Mouse (Mus musculus) cerebellum, adult 8-10 months (tissue): Measurements from ENCODE around the gene Zfp316.
A peak's percentile ranks its signal among the peaks of the same experiment; 100 is the strongest.

ENCODE experiments used
- DNase-seq: peaks from one replicate; pipeline ENCODE4 v3.0.0; 2022

The Zfp316 gene

GRCm38 (mm10) chr5:143269363-143270150 is at the start of gene Zfp316:
Gene Zfp316, minus strand, starts transcription at chr5:143270022.
- DNase-seq = peak; percentile 75

- no peak for DNase-seq
Observed at GRCm38 (mm10) chr5:143317288-143317610, 47.4 kb upstream of the Zfp316 start.

GRCm38 (mm10) chr5:143316605-143317287 is 46.9 kb upstream of the Zfp316 start:
- DNase-seq = peak; percentile 32

GRCm38 (mm10) chr5:143315514-143315888 is 45.7 kb upstream of the Zfp316 start:
- no peak for DNase-seq

GRCm38 (mm10) chr5:143314730-143315513 is 45.1 kb upstream of the Zfp316 start, which contains the start of gene E130309D02Rik:
Gene E130309D02Rik, minus strand, starts transcription at chr5:143315360.
- DNase-seq = peak; percentile 91

GRCm38 (mm10) chr5:143314183-143314729 is 44.4 kb upstream of the Zfp316 start:
- no peak for DNase-seq

- peak; percentile 80 for DNase-seq
Observed at GRCm38 (mm10) chr5:143311886-143312285, 42.1 kb upstream of the Zfp316 start.

GRCm38 (mm10) chr5:143309916-143310315 is 40.1 kb upstream of the Zfp316 start:
- DNase-seq = no peak

DNA sequence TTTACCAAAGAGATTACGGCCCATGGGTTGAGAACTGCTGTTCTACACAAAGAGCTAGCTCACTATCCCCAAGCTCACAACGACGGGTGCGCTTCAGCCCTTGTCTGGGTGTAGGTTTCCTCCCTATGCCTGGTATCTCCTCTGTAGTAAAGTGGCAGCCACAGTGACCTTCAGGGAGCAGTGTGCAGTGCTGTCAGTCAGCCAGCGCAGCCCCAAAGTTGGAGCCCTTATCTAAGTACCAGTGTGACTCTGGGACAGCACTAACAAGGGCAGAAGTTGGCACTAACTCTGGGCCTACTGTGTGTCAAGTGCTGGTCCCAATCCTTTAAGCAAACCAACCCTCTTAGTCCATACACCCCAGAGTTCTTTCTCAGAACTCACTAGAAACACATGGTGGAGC is 39.0 kb upstream of the Zfp316 start:
- DNase-seq = no peak

DNA sequence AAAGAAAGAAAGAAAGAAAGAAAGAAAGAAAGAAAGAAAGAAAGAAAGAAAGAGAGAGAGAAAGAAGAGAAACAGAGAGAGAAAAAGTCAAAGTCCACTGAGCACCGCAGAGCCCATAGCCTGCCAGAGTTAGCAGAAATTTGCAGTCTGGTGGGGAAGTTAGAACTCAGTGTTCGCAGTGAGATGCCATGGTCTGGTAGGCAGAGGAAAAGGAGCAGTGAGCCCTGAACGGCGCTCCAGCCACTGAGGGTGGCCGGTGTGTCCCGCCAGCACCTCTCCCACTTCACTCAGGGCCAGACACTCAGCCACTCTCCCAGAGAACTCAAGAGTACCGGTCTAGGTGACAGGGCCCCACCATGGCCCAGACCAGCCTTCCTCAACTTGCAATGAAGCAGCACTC is 34.4 kb upstream of the Zfp316 start:
- DNase-seq = no peak

DNA sequence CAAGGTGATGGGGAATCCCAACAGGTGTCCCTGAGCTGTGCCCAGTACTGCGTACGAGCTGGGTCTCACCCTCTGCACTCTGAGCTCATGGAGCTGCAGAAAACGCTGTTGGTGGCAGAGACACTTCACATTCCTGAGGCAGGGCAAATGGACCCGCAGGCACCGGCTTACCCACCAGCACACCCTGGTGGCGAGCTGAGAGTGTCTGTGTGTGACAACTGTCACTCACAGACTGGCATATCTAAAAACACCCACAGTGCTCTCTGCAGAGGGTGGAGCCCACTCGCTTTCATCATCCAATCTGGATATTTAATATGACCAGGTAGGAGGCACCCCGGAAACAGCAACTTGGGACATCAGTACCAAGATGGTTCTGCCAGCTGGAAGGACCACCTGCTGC is 31.5 kb upstream of the Zfp316 start:
- no peak for DNase-seq

- DNase-seq = peak; percentile 47
Observed at GRCm38 (mm10) chr5:143299686-143300085, 29.9 kb upstream of the Zfp316 start.

GRCm38 (mm10) chr5:143298391-143298790 is 28.6 kb upstream of the Zfp316 start:
- DNase-seq = no peak

- DNase-seq = no peak
Observed at GRCm38 (mm10) chr5:143297986-143298385, 28.2 kb upstream of the Zfp316 start.

- DNase-seq = no peak
Observed at GRCm38 (mm10) chr5:143295330-143295729, 25.5 kb upstream of the Zfp316 start.

DNA sequence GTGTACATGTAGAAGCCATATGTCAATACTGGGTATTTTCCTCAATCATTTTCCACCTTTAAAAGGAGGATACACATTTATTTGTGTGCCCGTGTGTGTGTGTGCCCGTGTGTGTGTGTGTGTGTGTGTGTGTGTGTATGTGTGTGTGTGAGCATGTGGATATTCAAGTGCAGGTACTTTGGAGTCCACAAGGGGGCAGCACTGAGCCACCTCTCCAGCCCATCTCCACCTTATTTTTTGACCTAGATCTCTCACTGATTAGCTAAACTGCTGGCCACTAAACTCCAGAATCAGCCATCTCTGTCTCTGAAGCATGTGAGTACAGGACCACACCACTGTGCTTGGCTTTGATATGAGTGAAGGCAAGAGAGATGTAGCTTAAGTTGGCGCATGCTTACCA is 25.0 kb upstream of the Zfp316 start:
- DNase-seq = no peak

DNA sequence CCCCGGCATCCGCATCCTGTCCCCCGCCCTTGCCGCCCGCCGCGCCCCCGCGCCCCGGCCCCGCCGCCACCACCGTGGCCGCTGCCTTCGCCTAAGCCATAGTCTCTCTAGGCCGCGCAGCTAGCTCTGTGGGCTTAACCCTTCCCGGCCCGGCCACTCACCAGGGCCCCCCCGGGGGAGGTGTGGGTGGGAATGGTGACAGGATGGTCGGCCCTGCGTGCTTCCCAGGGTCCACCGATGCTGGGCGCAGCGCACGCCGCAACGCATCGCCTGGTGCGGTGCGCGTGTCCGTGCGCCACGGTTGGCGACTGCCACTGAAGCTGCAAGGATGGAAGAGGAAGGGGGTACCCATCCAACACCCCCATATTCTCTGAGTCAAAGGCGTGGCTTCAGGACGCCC is 23.6 kb upstream of the Zfp316 start, which contains the start of gene Zfp853:
Gene Zfp853 (minus strand): TSS at position 220 of the 400 bp plus-strand sequence.
- no peak for DNase-seq

DNA sequence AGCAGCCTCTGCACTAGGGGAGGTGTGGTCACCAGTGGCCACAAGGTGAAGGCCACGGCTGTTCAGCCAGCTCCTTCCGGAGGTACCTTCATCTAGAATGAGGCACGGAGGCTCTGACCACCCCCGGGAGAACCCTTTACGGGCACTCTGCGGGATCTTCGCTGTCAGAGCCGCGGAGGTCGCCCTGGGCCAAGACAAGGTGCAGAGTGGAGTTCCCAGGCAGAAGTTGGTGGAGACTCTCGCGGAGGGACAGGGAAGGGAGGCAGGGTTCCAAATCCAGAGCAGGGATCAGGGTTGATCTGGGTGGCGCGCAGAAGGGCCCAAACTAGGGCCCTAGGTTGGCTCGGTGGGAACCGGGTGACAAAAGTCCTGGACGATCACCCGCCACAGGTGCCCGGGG is 23.1 kb upstream of the Zfp316 start:
- no peak for DNase-seq

- DNase-seq = no peak
Observed at GRCm38 (mm10) chr5:143289299-143289698, 19.5 kb upstream of the Zfp316 start.

GRCm38 (mm10) chr5:143288378-143288911 is 18.6 kb upstream of the Zfp316 start:
- DNase-seq = no peak

GRCm38 (mm10) chr5:143287774-143288328 is 18.0 kb upstream of the Zfp316 start:
- DNase-seq = peak; percentile 55

- no peak for DNase-seq
Observed at GRCm38 (mm10) chr5:143284762-143285161, 14.9 kb upstream of the Zfp316 start.

DNA sequence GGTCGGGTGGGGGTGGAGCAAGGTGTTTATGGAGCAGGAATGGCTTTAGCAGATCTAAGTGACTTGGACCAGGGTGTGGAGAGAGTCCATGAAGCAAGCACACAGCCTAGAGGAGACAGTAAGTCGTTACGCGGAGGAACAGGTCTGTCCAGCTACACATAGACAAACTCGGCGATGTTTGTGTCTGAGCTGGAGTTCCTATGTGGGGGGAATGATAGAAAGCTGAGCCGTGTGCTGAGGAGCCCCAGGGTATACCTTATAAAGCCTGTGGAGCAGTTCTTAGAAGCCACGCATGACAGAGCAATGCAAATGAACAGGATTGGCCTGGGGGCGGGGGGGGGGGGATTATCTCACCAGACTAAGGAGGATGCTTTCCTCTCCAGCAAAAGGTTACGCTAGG is 9.4 kb upstream of the Zfp316 start:
- DNase-seq = no peak
